Mouse (Mus musculus): ENCODE results near the gene Myo7a.

The Myo7a gene

DNA sequence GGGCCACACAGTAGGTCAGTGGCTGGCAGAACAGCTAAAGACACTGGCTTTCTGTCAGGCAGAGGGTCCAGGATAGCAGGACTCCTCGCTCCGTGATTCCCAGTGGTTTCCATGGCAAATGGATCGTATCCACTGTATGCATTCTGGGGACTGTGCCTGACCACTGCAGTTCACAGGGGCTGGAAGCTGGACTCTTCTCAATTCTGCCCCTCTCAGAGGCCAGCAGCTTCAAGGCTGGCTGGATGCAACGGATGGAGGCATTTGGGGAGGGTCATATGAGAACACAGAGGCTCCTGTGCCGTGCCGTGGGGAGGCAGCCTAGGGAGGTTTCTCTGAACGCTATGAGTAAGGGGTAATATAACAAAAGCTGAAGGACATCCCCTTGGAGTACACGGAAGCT is 22.9 kb upstream of the Myo7a start:
- DNase-seq: no peak

DNA sequence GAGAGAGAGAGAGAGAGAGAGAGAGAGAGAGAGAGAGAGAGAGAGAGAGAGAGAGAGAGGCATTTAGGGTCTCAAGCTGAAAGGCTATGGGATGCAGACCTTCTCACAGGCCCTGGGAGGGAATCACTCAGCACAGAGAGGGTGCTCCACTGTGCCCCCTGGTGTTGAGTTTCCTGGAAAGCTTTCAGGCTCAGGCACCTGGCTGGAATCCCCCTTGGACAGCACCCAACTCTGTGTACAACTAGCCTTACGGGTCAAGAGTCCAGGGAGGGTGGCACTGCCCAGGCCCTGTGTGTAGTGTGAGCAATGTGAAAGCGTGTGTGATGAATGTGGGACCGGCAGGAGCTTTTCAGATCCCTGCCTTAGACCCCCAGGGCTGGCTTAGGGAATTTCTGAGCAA is 21.9 kb upstream of the Myo7a start:
- DNase-seq: peak in 1 of 2 experiments; percentile 23

DNA sequence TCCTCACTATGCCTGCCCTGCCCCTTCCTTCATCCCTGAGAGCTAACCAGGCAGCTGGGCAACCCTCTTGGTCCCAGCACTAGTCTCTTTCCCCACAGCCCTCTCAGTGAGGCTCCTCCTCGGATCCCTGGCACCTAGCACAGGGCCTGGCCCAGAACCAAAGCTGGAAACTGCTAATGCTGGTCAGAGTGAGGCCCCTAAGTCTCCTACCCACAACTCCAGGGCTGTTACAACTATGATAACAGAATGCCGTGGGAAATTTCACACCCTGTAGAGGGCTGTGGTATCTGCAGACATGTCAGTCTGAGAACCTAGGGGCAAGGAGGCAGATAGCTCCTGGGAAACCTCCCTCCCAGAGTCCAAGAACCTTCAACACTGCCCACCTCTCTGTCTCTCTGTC is 21.3 kb upstream of the Myo7a start:
- DNase-seq: no peak

DNA sequence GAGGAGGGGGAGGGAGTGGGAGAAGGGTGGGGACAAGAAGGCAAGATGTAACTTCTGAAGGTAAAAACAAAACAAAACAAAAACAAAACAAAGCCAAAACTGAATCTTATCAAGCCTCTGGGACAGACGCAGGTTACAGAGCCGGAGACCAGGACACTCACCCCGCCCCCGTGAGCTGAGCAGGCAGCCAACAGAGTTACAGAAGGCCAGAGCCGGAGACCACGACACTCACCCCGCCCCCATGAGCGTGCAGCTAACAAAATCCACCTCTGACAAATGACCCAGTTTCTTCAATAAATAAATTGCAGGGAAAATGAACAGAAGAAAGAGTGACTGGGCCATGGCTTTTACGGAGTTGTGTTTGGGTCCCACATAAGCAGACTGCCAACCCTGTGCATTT is 19.9 kb upstream of the Myo7a start:
- no peak for DNase-seq

DNA sequence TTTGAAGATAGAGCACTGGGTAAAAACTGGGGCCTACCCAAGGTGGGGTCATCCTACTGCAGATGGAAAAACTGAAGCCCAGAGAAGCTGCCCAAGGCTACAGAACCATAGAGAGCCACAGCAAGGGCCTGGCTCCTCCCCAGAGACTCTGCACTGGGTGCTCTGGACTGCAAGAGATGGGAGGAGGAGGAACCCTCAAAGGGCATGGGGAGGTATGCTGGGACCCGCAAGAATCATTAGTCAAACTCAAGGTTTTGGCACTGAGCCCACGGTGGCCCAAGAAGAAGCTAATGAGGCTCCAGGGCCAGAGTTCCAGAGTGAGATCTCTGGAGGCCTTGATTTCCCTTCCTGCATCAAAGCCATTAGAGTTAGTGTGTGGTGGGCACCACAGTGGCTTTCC is 18.7 kb upstream of the Myo7a start:
- DNase-seq: no peak

DNA sequence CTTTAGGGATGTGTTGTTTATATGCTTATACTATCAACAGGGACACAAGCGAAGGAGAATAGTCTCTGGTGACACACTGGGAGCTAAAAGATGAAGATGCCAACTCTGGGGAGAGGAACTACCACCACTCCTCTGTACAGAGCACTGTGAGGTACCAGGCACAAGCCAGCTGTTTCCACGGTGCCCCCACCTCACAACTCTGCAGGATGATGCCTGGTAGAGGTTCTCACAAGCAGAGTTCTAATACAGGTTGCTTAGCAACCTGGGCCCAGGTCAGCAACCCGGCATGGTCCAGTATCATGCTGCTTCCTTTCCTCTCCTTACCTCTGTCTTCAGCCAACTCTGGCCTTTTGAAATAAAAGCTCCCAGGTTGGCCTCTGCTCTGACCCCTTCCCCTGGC is 18.3 kb upstream of the Myo7a start:
- no peak for DNase-seq

DNA sequence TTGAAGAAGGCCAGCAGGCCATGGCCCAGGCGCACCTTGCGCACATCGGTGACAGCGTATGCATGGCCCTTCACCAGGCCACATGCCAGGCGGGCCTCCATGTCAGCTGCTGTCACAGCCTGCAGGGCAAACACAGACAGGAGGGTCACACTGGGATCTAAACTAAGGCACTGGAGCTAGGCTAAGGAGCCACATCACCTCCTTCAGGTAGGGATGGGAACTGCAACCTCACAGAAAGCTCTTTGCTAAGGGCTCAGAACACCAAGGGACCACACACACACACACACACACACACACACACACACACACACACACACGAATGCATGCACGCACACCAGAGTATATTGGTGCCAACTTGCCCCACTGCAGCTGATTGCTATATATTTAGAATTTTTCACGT is 12.4 kb upstream of the Myo7a start:
- DNase-seq: no peak

DNA sequence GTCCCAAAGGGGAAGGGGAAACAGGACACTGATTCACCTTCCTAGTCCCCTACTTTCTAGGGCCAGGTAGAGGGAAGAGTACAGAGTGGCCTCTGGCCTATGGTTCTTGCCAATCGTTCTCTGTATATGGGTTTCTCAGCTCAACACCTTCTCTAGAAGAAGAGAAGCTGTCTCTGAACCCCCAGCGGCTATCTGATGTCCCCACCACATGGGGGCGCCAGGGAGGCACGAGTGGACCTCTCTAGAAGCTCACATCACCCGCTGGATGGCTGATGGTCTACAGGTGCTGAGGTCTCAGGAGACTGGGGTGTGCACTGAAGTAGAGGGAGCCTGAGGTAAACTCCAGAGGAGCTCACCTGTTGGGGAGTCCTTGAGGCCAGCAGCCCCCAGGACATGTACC is 6.1 kb upstream of the Myo7a start:
- peak in 1 of 2 experiments; percentile 21 for DNase-seq

DNA sequence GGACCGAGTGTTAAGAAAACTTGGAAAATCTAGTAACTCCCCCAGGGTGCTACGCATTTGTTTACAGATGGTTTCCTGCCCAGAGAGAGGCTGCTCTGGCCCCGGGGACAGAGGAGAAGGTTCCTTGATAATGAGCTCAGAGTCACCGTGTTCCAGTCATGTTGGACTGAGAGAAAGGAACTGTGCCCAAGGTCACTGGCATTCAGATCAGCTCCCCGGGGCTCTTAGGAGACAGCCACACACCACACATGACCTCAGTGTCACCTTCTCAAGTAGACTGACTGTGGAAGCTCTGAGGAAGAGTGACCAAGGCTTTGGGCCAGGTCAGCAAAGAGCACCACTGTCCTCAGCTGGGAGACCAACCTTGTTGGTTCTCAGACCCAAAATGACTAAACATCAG is 5.4 kb upstream of the Myo7a start:
- DNase-seq: no peak

DNA sequence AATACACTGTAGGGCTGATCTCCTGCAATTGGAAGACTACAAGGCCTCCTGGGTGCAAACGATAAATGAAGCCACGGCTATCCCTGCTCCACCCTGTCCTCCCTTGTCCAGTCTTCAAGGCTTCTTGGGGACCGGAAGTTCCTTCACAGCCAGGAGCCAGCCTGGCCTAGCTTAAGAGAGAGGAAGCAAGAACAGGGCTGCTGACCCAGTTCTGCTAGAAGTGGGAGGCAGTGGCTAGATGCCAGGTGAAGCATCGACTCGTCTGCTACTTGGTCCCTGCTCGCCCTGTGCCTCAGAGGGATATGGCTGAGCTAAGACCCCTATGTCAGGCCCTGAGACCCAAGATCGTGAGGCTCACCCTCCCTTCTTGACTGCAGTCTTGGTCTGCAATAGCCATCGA is 2.3 kb upstream of the Myo7a start:
- DNase-seq: no peak

DNA sequence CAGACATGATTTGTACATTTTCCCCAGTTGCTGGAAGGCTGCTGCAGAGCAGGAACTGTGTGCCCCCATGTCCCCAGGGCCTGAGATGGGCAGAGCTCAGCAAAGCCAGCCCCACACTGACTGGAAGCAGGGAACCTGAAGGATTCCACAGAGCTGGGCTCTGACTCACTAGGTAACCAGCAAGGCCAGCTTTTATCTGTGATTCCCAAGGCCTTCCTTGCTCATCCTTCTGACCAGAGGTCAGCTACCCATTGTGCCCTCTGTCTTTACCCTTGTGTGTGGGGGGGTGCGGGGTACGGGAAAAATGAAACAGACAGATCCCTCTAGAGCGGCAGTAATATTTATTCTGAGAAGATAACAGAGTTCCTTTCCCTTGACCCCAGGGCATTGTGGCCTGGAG is 1.9 kb upstream of the Myo7a start:
- no peak for DNase-seq

DNA sequence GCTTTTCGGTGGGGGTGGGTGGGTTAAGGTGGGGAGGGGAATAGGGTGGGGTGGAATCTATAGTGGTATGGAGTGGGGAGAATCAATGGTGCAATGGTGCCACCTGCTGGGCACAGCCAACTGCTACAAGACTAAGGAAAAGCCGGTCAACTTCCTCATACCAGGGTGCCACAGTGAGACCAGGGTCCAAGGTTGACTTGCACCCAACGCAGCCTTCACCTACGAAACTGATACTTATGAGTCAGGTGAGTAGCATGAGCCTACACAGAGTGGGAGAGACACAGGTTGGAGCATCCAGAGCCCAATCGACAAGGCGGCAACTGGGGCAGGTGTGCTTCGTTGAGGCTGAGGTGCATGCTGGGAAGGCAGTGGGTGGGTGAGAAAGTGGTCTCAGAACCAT is 1.0 kb upstream of the Myo7a start:
- DNase-seq: peak; percentile 66 to 68

DNA sequence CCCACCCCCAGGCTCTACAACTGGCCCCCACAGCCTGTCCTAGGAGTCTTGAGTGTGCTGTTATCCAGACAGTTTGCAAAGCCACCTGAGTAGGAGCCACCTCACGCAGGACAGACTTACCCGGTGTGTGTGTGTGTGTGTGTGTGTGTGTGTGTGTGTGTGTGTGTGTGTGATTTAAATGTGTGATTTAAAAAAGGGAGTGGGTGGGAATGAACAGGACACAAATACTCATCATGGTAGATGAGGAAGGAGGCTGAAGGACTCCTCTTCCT is 573 bp upstream of the Myo7a start:
- no peak for DNase-seq

DNA sequence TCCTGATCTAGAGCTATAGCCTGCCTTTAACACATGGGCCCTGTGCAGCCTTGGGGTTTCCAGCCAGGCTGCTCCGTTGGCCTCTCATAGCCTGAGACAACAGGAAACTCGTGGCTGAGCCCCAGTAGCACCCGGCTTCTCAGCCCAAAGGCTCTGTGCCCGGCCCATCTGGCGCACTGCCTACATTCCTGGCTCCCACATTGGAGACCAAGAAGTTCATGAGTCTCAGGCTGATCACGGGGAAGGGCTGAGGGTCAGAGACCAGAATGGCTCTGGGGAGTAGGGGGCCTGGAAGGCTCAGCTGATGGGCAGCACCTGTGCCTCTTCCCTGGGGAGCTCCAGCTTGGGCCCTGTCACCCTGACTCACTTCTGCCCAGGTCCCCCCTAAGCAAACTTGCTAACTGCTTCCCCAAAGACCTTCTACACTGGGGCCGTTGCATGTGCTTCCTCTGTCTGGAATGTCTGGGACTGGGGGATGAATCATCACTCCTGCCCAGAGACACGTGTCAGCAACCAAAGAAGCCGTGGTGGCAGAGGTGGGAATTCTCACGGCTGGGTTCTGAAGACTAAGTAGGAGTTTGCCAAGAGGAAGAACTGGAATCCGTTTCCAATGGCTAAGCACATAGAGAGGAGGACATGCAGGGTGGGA is 2.2 kb downstream of the Myo7a start:
- peak; percentile 76 to 77 for DNase-seq

DNA sequence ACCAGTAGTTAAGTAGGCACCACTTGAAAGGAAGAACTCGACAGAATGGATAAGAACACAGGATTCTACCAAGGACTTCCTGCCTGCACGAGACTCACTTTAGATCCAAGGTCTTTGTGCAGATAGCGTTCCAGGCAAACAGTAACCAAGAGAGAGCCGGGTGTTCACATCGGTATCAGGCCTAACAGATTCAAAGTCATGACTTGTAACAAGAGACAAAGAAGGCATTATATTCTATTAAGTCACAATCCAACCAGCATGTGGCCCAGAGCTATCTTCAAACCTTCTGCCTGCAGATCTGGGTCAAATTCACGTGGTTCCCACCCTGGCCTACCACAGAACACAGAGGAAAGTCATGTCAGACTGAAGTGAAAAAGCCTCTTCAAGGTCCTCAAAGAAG is 4.7 kb downstream of the Myo7a start:
- no peak for DNase-seq

DNA sequence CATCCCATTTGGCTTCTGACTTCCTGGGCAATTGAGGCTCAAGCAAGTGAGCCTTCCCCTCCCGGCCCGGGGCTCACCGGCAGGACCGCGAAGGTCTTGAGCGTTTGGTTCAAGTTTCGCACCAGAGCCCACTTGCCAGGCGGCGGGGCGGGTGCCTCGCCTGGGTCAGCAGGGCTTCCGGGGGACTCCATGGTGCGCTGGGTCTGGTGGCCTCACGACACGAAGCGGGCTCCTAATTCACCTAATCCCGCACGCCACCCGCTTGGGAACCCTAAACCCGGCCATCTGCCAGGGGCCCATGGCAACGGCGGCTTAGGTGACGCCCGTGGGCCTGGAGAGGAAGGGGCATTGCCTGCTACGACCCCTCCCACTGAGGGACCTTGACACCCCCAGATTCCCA is 8.1 kb downstream of the Myo7a start:
- no peak for DNase-seq

DNA sequence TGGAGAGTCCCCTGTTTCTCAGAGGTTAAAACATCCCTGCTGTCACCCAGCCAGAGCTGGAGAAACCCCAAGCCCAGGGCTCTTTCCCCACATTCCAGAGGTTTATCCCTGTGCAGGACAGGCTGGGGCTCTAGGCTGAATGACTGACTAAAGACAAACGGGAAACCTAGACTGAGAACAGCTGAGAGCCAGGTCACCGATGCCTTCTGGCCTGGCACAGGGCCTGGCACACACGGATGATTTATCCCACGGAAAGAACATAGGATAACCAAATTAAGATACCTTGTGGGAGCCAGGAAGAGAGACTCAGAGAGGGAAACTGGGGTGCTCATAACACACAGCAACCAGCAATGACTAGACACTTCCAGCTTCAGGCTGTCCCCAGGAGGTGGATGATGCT is 9.6 kb downstream of the Myo7a start:
- no peak for DNase-seq

DNA sequence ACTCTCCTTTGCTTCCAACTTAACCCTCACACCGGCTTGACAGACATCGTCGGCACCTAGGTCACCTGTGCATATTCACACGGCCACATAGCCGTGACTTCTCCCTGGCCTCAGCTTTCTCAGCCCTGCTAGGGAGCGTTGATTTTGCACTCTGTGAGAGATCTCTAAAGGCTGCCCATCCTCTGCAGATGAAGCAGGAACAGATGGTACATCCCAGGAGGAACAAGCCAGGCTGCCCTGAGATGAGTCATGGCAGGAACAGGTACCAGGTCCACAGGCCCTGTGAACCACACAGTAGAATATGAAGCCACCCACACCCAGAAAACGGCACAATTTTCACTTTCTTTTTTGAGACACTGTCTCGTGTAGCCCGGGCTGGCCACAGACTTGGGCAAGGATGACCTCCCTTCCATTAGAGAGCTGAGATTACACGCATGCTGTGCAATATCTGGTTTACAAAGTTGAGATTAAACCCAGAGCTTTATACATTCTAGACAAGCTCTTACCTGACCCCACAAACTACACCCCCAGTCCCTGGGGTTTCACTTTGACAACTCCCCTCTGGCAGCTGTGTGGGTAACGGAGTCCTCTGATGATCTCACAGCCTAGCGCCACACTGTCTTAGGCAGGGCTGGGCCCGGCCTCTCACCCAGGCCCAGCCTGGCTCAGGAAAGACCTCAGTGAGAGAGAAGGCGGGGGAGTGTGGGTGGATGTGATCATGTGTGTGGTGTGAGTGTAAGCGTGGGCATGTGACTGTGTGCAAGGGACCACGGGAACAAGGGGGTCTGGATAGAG is 10.5 kb downstream of the Myo7a start:
- DNase-seq: no peak

DNA sequence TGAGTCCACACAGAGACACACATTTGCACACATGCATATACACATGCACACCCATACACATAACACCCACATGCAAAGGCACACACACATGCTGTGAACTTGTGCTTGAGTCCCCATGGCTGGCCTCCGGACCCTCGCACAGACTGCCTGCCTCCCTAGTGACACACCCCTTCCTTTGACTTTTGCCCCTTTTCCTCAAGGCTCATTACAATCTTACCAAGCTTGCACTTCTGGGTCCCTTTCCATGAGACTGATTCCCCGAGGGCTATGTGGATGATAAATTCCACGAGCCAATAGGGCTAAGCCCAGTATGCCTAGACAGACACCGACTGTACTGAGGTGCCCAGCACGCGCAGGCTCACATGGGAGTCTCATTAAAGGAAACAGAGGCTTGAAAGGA is 13.1 kb downstream of the Myo7a start:
- DNase-seq: no peak

DNA sequence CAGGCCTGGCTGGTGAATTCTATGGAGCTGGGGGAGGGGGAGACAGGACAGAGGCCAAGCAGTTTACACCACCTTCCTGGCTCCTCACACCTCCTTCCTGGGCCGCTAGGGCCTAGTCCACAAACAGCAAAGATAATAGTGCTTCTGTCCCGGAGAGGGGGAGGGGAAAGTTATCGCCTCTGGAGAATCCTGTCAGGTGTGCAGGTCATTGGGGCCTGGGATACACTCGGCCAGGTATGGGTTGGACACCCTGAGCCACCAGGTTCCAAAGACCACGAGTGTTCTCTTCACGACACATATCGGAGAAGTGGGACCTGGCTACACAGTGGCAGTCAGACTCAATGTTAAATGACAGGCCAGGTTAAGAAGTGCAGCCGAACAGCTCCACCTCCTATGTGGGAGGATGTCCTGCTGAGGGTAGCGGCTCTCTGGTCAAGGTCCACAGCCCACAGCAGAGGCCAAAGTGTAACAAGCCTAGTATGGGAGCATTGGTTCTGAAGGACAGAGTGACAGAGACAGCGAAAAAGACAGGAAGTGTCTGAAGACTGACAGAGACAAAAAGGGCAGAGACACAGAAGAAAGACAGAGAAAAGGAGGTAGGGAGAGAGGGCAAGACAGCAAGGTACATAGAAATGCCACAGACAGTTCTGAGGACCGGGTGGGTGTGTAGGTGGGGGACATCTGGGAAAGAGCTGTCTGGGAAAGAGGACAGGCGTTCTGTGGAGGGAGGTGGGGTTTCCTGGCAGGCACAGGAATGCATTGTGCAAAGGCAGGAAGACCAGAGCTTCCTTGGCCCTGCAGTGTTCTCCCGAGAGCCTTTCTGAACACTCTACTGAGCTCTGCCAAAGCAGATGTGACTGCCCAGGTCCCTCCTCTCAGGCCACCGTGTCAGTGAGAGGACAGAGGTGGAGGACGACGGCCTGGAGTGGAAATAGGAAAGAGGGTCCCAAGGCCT is 14.6 kb downstream of the Myo7a start:
- peak; percentile 22 to 38 for DNase-seq

DNA sequence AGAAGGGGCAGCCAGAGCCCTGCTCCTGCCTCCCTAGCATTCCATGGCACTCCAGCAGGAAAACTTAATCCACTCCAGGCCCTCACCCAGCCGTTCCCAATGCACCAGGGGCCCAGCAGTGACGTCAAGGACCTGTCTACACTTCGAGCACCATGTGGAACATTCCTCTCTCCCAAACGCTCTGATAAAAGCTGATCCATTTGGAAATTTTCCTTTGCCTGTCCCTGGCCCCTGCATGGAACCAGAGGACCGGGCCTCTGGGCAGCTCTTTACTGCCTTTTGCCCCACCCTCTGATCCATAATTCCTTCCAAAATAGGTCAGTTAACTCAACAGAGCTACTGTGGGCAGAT is 15.4 kb downstream of the Myo7a start:
- no peak for DNase-seq

DNA sequence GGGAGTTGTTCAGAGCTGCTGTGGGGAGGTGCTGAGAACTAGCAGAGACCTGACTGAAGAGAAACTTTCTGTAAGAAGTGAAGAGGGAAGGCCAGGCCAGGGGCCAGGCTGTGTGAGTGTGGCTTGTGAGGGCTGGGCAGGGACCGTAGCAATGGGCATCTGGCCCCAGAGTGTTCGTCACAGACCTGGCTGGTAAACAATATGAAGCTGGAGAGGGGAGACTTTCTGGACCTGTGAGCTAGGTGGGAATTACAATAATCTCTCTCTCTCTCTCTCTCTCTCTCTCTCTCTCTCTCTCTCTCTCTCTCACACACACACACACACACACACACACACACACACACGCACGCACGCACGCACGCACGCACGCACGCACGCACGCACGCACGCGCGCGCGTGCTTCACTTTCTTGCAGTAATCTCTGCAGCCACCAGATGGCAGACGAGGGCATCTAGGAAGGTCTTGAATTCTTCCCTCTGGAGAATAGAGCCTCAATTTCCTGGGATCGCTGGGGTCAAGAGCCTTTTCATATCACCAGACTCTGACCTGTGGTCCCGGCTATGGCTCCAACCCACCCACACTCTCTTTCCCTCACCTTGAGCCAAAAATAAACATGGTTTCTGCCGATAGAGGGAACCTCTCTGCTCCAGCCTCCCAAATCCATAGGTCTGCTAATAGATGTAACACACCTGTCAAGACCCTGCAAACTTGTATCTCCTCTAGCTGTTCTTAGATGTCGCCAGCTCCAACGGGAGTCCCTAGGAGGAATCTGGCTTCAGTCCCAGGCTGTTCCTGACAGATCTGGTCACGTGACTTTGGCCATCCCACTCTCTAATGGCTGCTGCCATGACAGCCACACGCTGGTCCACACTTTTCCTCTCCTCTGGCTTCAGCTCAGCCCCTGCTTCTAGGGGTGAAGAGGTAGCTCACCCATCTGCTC is 16.1 kb downstream of the Myo7a start:
- peak; percentile 78 to 84 for DNase-seq

DNA sequence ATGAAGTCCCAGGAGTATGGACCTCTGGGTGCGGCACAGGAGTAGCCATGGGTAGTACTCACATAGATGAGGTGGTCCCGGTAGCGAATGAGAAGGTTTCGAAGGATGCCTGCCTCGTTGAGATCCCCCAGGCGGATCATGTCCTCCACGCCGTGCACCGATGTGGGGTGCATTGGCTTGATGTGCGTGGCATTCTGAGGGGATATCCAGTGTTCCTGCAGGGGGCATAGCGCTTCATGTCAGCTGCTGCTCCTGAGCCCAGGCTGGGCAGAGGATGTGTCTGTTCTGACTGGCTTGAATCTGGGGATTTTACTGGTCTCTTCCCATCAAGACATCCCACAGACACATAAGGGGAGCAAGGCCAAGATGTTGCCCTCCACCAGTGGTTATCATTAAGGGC is 16.8 kb downstream of the Myo7a start:
- DNase-seq: no peak
